Mouse (Mus musculus): Measurements from ENCODE around the gene Ptprg.

DNA sequence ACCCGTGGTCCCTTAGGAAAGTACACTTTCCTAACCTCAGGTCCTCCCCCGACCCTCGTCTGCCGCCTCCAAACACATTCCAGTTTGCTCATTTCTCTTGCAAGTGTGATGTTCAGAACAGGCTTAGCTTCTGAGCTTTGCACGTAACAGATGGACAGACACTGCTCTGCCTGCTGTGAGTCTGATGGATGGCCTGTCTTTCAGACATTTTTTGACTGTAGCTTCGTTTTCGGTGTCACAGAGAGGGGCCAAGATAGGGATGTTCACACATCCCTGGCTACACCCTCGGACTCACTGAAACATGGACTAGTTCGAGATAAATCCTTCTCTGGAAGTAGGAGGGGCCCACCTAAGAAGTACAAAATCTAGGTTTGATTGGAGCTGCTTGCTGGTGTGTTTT, 339.3 kb downstream of the Ptprg start:
- TF ChIP-seq CTCF (IDR thresholded peaks at IDR 0.05) (no peak), POLR2A (IDR thresholded peaks at IDR 0.05; ENCODE audit: insufficient read depth, low read depth, low read length) (no peak)
